Mouse (Mus musculus): Measurements from ENCODE around the gene Tmem54. TPM values are rescaled to one million over a fixed set of nuclear protein-coding genes. Genes with fewer than 3 reads are reported as not detected.

Gene Tmem54
- 0.33 and 1.6 TPM in 2 replicates for polyA plus RNA-seq (2015; fragmentation: Nextera tagmentation; extraction: Ambion mirVana)

GRCm38 (mm10) chr4:129105356-129105755, at the start of gene Tmem54:
Tmem54 (plus strand) TSS chr4:129105548.

GRCm38 (mm10) chr4:129058207-129059092, 46.9 kb upstream of the Tmem54 start, which contains the start of gene Rnf19b:
Rnf19b (plus strand) TSS chr4:129058271.

GRCm38 (mm10) chr4:129121569-129122086, 16.3 kb downstream of the Tmem54 start, which contains the start of gene Hpca:
Hpca (minus strand) TSS chr4:129122036.

GRCm38 (mm10) chr4:129136579-129137391, 31.4 kb downstream of the Tmem54 start, which contains the start of gene Fndc5:
Fndc5 (plus strand) TSS chr4:129136999.

Other genes with a start within 250 kb of the Tmem54 start
- 6.5 and 11.3 TPM in 2 replicates for gene Trim62, start 222.0 kb upstream of the Tmem54 start, polyA plus RNA-seq (2015; fragmentation: Nextera tagmentation; extraction: Ambion mirVana)
- gene Azin2, start 143.1 kb upstream of the Tmem54 start, polyA plus RNA-seq (2015; fragmentation: Nextera tagmentation; extraction: Ambion mirVana) = 82.8 and 84.8 TPM in 2 replicates
- gene Ak2, start 113.6 kb upstream of the Tmem54 start, polyA plus RNA-seq (2015; fragmentation: Nextera tagmentation; extraction: Ambion mirVana) = 102 and 158 TPM in 2 replicates
- 9.0 and 9.6 TPM in 2 replicates for gene Rnf19b, start 47.3 kb upstream of the Tmem54 start, polyA plus RNA-seq (2015; fragmentation: Nextera tagmentation; extraction: Ambion mirVana)
- gene Hpca, start 16.5 kb downstream of the Tmem54 start, polyA plus RNA-seq (2015; fragmentation: Nextera tagmentation; extraction: Ambion mirVana) = 8.3 and 21.4 TPM in 2 replicates
- 3.5 and 5.3 TPM in 2 replicates for gene Fndc5, start 31.5 kb downstream of the Tmem54 start, polyA plus RNA-seq (2015; fragmentation: Nextera tagmentation; extraction: Ambion mirVana)
- gene S100pbp, start 84.2 kb downstream of the Tmem54 start, polyA plus RNA-seq (2015; fragmentation: Nextera tagmentation; extraction: Ambion mirVana) = 9.8 and 10.5 TPM in 2 replicates
- gene Yars, start 84.2 kb downstream of the Tmem54 start, polyA plus RNA-seq (2015; fragmentation: Nextera tagmentation; extraction: Ambion mirVana) = 37.5 and 45.4 TPM in 2 replicates
- gene C77080, start 155.9 kb downstream of the Tmem54 start, polyA plus RNA-seq (2015; fragmentation: Nextera tagmentation; extraction: Ambion mirVana) = 2.5 and 2.9 TPM in 2 replicates
- gene Sync, start 182.1 kb downstream of the Tmem54 start, polyA plus RNA-seq (2015; fragmentation: Nextera tagmentation; extraction: Ambion mirVana) = 1.9 and 3.4 TPM in 2 replicates
- 219 and 230 TPM in 2 replicates for gene Rbbp4, start 229.8 kb downstream of the Tmem54 start, polyA plus RNA-seq (2015; fragmentation: Nextera tagmentation; extraction: Ambion mirVana)
- gene Zbtb8os, start 230.1 kb downstream of the Tmem54 start, polyA plus RNA-seq (2015; fragmentation: Nextera tagmentation; extraction: Ambion mirVana) = 97.7 and 131 TPM in 2 replicates